Mouse (Mus musculus) kidney, adult 2 months (tissue): ENCODE results near the gene Csnk2b. TPM values are rescaled to one million over a fixed set of nuclear protein-coding genes. Genes with fewer than 3 reads are reported as not detected.

Experiments
- DNase-seq: peaks from one replicate; pipeline ENCODE4 v3.0.0; 2021
- H3K27ac ChIP-seq: fragments of 200-500 bp; 2 replicates; pipeline ENCODE4 v1.5.1; 2012; ENCODE audit warnings: low read depth, low read length, control low read depth, inconsistent platforms; ENCODE audit not compliant: insufficient read depth
- H3K27me3 ChIP-seq: fragments of 200-500 bp; replicated peaks from 2 replicates; pipeline ENCODE4 v1.6.1; 2012; ENCODE audit warnings: mild to moderate bottlenecking, moderate library complexity, low read length, inconsistent platforms; ENCODE audit not compliant: control insufficient read depth, insufficient read depth
- H3K36me3 ChIP-seq: fragments of 200-500 bp; 2 replicates; pipeline ENCODE4 v1.6.1; 2012; ENCODE audit warnings: mild to moderate bottlenecking, moderate library complexity, low read length, inconsistent platforms; ENCODE audit not compliant: control insufficient read depth, insufficient read depth
- H3K4me1 ChIP-seq: fragments of 200-500 bp; 2 replicates; pipeline ENCODE4 v1.6.1; 2011; ENCODE audit warnings: low read length; ENCODE audit not compliant: control insufficient read depth, insufficient read depth
- H3K4me3 ChIP-seq: fragments of 200-500 bp; 2 replicates; pipeline ENCODE4 v1.5.1; 2011; ENCODE audit warnings: mild to moderate bottlenecking, low read depth, low read length, control low read depth; ENCODE audit not compliant: insufficient read depth
- CTCF ChIP-seq: fragments of 200-500 bp; conservative IDR thresholded peaks from 2 replicates; pipeline ENCODE4 v1.5.1; 2011; ENCODE audit warnings: low read depth, mild to moderate bottlenecking, control low read depth, low read length, moderate library complexity, mixed read lengths; ENCODE audit not compliant: insufficient read depth, insufficient read length
- POLR2A ChIP-seq: fragments of 200-500 bp; IDR thresholded peaks from one replicate; pipeline ENCODE4 v1.6.1; 2011; ENCODE audit warnings: low read depth, low read length, control low read depth
- WGBS: fragments of 180-500 bp; shearing (Covaris S2); methylation state at CpG from one replicate; pipeline ENCODE4 v1.1.7; 2018; 5-methylcytosine and 5-hydroxymethylcytosine counted together
- polyA plus RNA-seq: library from polyadenylated mRNA; depleted of rRNA; stranded (reverse); fragments of >200 nt; gene quantifications from 2 replicates; pipeline ENCODE4 v1.2.3, GENCODE M21; 2012

Csnk2b gene
- polyA plus RNA-seq, 1 experiment: 474 TPM

DNA sequence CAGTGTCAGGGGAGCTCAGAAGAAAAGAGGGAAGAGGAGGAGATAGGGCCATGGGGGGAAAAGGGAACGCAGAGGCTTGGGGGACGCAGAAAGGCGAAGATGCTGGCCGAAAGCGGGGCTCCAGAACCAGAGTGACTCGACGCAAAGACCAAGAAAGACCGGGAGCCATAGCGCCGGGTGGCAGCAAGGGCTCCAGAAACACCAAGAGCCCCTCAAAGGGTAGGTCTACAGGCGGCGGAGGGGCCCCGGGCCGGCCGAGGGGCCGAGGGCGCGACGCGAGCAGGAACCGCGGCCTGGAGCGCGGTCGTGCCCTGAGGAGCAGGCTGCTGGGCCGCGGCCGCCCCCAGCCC is 42.3 kb upstream of the Csnk2b start:
- 2% methylated on average over 28 of the region's 28 CpGs for WGBS
- Histone ChIP-seq H3K27ac (peak overlapping the region; percentile 94), H3K27me3 (no peaks in the 10 kb centered on the region), H3K4me1 (peaks cover 20% of the 10 kb centered on the region), H3K36me3 (peaks cover 8% of the 10 kb centered on the region), H3K4me3 (peak overlapping the region; percentile 81)
- TF ChIP-seq POLR2A: no peak
- no peak for TF ChIP-seq CTCF
- no peak for DNase-seq

DNA sequence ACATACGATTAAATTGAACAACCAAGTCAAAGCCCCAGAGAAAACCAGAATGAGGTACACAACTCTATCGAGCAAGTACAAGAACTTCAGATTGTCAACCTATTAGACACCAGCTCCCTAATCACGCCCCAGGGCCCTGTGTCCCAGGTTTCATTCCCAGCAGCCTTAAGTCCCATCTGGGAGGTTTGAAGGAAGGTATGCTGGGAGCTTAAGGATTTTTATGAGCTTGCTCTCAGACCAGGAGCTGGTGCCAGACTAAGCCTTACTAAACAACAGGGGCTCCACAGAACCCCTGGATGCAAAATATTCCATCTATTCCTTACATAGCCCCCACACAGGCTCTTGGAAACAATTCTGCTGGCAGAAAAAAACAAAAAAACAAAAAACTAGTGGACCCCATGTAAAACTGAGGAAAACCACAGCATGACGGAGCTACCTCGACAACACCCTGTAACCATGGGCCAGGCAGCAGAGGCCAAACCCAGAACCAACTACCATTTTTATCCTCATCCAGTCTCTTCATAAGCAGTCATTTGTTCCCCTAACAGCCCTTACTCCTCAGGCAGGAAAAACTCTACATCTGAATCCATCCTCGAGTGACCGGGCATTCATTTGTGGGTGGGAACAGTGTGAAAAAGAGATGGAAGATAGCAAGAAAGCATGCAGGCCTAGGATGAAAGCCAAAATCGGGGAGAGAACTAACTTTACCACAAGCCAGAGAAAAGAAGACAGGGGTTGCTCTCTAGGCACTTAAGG is 41.7 kb upstream of the Csnk2b start:
- Histone ChIP-seq H3K4me3 (peak overlapping the region; percentile 81), H3K36me3 (peaks cover 11% of the 10 kb centered on the region), H3K4me1 (peaks cover 20% of the 10 kb centered on the region), H3K27me3 (no peaks in the 10 kb centered on the region), H3K27ac (peak overlapping the region; percentile 94)
- no peak for TF ChIP-seq POLR2A
- TF ChIP-seq CTCF: no peak
- 2% methylated on average over 8 of the region's 8 CpGs for WGBS
- DNase-seq: peak; percentile 28

DNA sequence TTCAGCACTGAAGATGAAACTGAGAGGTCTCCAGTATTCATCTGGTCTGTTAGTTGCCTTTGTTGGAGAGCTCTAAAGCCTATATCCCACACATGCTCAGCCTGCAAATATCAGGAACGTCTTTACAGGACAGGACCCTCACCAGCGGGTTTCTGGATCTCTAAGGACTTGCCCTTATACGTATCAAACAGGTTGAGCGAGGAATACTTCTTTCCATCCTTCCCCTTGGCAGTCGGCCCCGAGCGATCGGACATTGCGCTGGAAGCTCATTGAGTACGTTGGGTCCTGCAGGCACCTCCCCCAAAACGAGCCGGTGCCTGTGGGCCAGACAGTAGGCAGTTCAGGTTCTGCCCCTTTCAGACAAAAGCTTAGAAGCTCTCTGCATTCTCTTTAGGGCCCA is 40.9 kb upstream of the Csnk2b start:
- DNase-seq: peak; percentile 66
- Histone ChIP-seq H3K27ac (no peak overlapping the region), H3K27me3 (no peaks in the 10 kb centered on the region)

DNA sequence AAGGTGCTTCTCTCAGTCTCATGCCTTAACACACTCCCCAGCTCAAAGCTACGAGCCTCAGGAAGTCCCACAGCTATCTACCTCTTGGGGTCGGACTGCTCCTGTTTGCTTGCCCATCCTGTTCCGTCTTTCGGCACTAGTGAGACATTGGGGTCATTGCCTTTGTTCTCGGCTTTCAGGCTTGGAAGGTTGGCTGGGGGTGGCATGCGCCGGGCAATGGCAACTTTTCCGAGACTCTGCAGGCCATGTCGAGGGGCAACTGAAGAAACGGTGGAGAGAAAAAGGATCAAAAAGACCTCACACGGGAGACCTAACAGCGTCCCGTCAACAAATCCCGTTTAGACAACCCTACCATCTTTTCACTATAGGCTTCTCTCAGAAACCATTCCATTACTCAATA is 40.3 kb upstream of the Csnk2b start:
- Histone ChIP-seq H3K36me3 (peaks cover 11% of the 10 kb centered on the region), H3K4me1 (peaks cover 20% of the 10 kb centered on the region)

More for the DNA sequence above, 40.9 kb upstream of the Csnk2b start:
- peak overlapping the region; percentile 23; the same call in 1 of the 2 replicates for H3K4me3 ChIP-seq
- H3K4me1 ChIP-seq: peaks cover 20% of the 10 kb centered on the region
- TF ChIP-seq CTCF: no peak
- TF ChIP-seq POLR2A: no peak
- peaks cover 11% of the 10 kb centered on the region for H3K36me3 ChIP-seq
- WGBS: 4% methylated on average over 12 of the region's 12 CpGs

DNA sequence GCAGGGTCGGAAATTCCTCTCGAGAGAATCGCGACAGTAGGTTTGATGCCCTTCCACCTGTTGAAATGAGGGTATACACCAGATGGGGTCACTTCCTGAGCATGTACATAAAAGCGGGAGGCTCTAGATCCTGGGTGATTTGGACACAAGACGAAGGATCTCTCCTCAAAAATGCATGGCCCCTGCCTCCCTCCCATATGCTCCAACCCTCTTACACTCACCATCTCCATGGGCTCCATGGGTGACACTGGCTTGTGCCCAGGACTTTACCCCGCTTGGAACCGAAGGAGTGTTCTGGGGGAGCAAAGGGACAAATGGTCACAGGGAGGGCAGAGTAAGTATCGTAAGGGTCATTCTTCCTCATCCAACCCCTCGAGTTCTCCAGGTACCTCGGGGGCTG is 39.6 kb upstream of the Csnk2b start:
- Histone ChIP-seq H3K4me1 (peaks cover 20% of the 10 kb centered on the region), H3K4me3 (no peak overlapping the region), H3K36me3 (peaks cover 14% of the 10 kb centered on the region), H3K27ac (no peak overlapping the region), H3K27me3 (no peaks in the 10 kb centered on the region)
- TF ChIP-seq CTCF (no peak), POLR2A (no peak)
- DNase-seq: no peak
- WGBS: 52% methylated on average over 11 of the region's 11 CpGs

More for the DNA sequence above, 40.3 kb upstream of the Csnk2b start:
- no peak for DNase-seq
- WGBS: 34% methylated on average over 14 of the region's 14 CpGs
- no peak overlapping the region for H3K27ac ChIP-seq
- no peaks in the 10 kb centered on the region for H3K27me3 ChIP-seq
- H3K4me3 ChIP-seq: 0 out of 2 replicates have a peak overlapping the region, but pooled peaks have one; percentile 23
- TF ChIP-seq POLR2A: no peak
- TF ChIP-seq CTCF: no peak

DNA sequence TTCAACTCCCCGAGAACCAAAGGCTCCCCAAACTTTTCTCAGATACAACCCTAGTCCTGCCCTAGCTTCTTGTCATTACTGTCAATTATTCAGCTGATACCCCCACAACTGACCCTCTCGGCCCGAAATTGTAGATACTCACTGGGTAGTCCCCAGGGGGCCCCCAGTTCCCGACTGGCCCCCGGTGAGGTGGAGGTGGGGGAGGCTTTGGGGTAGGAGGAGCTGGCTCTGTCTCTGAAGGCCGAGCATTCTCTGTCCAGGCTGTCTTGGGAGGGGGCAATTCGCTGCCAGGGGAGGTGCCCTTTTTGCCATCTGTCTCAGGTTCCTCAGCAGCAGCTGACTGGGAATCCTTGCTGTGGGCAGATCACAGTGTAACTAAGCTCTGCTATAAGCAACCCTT is 37.8 kb upstream of the Csnk2b start:
- TF ChIP-seq POLR2A: no peak
- no peak for TF ChIP-seq CTCF
- peaks cover 29% of the 10 kb centered on the region for H3K36me3 ChIP-seq
- H3K27ac ChIP-seq: no peak overlapping the region
- H3K4me1 ChIP-seq: peaks cover 16% of the 10 kb centered on the region
- DNase-seq: no peak
- H3K27me3 ChIP-seq: no peaks in the 10 kb centered on the region
- H3K4me3 ChIP-seq: no peak overlapping the region
- 78% methylated on average over 7 of the region's 7 CpGs for WGBS

DNA sequence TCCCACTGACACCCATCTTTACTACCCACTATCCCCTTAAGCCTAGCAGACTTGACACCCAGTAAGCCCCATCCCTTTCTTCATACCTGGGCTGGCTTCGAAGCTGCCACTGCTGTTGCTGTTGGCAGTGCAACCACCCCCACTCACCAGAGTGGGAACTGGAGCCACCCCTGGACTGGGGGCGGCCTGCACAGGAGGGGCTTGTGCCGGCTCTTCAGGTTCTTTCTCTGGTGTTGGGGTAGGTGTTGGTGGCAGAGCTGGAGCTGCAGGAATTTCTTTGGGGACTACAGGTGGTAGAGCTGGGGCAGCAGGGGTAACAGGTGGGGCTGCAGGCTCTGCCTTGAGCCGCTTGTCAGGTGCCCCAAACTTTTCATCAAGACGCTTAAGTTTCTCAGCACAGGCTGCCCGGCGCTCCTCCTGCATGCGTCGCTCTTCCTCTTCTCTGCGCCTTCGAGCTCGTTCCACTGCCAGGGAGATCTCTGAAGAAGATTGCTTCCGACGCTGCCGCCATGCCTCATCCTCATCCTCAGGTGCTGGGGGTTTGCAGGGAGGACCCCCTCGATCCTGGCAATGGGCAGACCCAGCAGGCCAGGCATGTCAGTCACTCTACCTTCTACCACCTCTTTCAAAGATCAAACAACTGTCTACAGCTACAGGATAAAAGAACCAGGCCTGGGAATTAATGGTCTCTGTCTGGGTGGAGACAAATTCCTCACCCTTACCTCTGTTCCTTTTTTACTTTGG is 37.2 kb upstream of the Csnk2b start:
- WGBS: 91% methylated on average over 16 of the region's 16 CpGs
- Histone ChIP-seq H3K27me3 (no peaks in the 10 kb centered on the region), H3K4me1 (peaks cover 16% of the 10 kb centered on the region), H3K4me3 (no peak overlapping the region), H3K36me3 (peaks cover 33% of the 10 kb centered on the region), H3K27ac (no peak overlapping the region)
- TF ChIP-seq CTCF (no peak), POLR2A (no peak)
- DNase-seq: no peak
